Mouse (Mus musculus) heart, embryonic 14.5 days (tissue): ENCODE data around the gene Sipa1l1. TPM values are rescaled to one million over a fixed set of nuclear protein-coding genes. Genes with fewer than 3 reads are reported as not detected.

Source experiments
- ATAC-seq: fragments of 200-750 bp; cut with Nextera tagmentation; 2 replicates; pipeline ENCODE4 v1.8.0; 2017; ENCODE audit warnings: low read depth, moderate TSS enrichment; ENCODE audit not compliant: insufficient number of reproducible peaks, insufficient read depth, low FRiP score
- H3K27ac ChIP-seq, 2 experiments: fragments of 200-500 bp in 1 of 2; fragments of 300-500 bp in 1 of 2; sonication (generic) in 1 of 2; replicated peaks in 1 of 2; 2 replicates each; pipeline ENCODE4 v1.5.1; 2012 to 2014; ENCODE audit warnings: low read depth in 2 of 2, low read length in 2 of 2, control low read depth in 1 of 2, mild to moderate bottlenecking in 1 of 2, mixed read lengths in 1 of 2; ENCODE audit not compliant: control insufficient read depth in 1 of 2, insufficient read depth in 1 of 2
- H3K27me3 ChIP-seq: fragments of 300-500 bp; sonication (generic); 2 replicates; pipeline ENCODE4 v1.6.1; 2014; ENCODE audit warnings: mild to moderate bottlenecking, low read length, control low read depth; ENCODE audit not compliant: control insufficient read depth, insufficient read depth
- H3K36me3 ChIP-seq: fragments of 300-500 bp; sonication (generic); 2 replicates; pipeline ENCODE4 v1.6.1; 2014; ENCODE audit warnings: mild to moderate bottlenecking, control low read depth, low read length, mixed read lengths; ENCODE audit not compliant: control insufficient read depth, insufficient read depth
- H3K4me1 ChIP-seq, 2 experiments: fragments of 200-500 bp in 1 of 2; fragments of 300-500 bp in 1 of 2; sonication (generic) in 1 of 2; 2 replicates each; pipeline ENCODE4 v1.6.1; 2012 to 2014; ENCODE audit warnings: low read length in 2 of 2, control low read depth in 1 of 2, mixed read lengths in 1 of 2; ENCODE audit not compliant: control insufficient read depth in 2 of 2, insufficient read depth in 2 of 2
- H3K4me2 ChIP-seq: fragments of 300-500 bp; sonication (generic); 2 replicates; pipeline ENCODE4 v1.6.1; 2014; ENCODE audit warnings: mild to moderate bottlenecking, low read length
- H3K4me3 ChIP-seq, 2 experiments: fragments of 200-500 bp in 1 of 2; fragments of 300-500 bp in 1 of 2; sonication (generic) in 1 of 2; 2 replicates each; pipeline ENCODE4 v1.5.1; 2012 to 2014; ENCODE audit warnings: low read length in 2 of 2, mild to moderate bottlenecking in 2 of 2, control low read depth in 1 of 2, low read depth in 1 of 2, moderate library complexity in 1 of 2; ENCODE audit not compliant: control insufficient read depth in 1 of 2, insufficient read depth in 1 of 2
- H3K9ac ChIP-seq: fragments of 300-500 bp; sonication (generic); 2 replicates; pipeline ENCODE4 v1.6.1; 2014; ENCODE audit warnings: mild to moderate bottlenecking, low read length
- H3K9me3 ChIP-seq: fragments of 300-500 bp; sonication (generic); 2 replicates; pipeline ENCODE4 v1.6.1; 2016; ENCODE audit warnings: low read length, control low read depth; ENCODE audit not compliant: control insufficient read depth
- WGBS: fragments of 180-500 bp; shearing (Covaris S2); extraction: QIAGEN DNeasy Blood & Tissue Kit; methylation state at CpG from one replicate; pipeline ENCODE4 v1.1.7; 2014; 5-methylcytosine and 5-hydroxymethylcytosine counted together
- polyA plus RNA-seq: library from polyadenylated mRNA; unstranded; fragments of >200 nt; fragmentation: Nextera tagmentation; extraction: Ambion mirVana; gene quantifications from 2 replicates; pipeline ENCODE4 v1.2.1, GENCODE M21; 2014

Gene Sipa1l1
- polyA plus RNA-seq, 1 experiment from 2014 or later, result 25.6 TPM

- Histone ChIP-seq H3K4me1 (peaks cover 17 to 37% of the 10 kb centered on the region in 2 experiments), H3K27ac (peak overlapping the region; percentile 53 to 56), H3K9ac (no peak overlapping the region), H3K9me3 (no peaks in the 10 kb centered on the region), H3K27me3 (no peaks in the 10 kb centered on the region), H3K36me3 (no peaks in the 10 kb centered on the region), H3K4me3 (no peak overlapping the region), H3K4me2 (no peak overlapping the region)
- 19% methylated on average over 4 of the region's 4 CpGs for WGBS
- ATAC-seq, result peak; percentile 81
Measured at GRCm38 (mm10) chr12:82237946-82238345, 68.8 kb downstream of the Sipa1l1 start.

GRCm38 (mm10) chr12:82240674-82241073 lies 71.6 kb downstream of the Sipa1l1 start:
- 74% methylated on average over 6 of the region's 6 CpGs for WGBS
- Histone ChIP-seq H3K9ac (no peak overlapping the region), H3K4me3 (no peak overlapping the region), H3K27me3 (no peaks in the 10 kb centered on the region), H3K36me3 (no peaks in the 10 kb centered on the region), H3K9me3 (no peaks in the 10 kb centered on the region), H3K27ac (no peak overlapping the region), H3K4me2 (no peak overlapping the region), H3K4me1 (peaks cover 10 to 22% of the 10 kb centered on the region in 2 experiments)
- no peak for ATAC-seq

- ATAC-seq, result no peak
- Histone ChIP-seq H3K4me2 (no peak overlapping the region), H3K4me3 (no peak overlapping the region), H3K27me3 (no peaks in the 10 kb centered on the region), H3K36me3 (no peaks in the 10 kb centered on the region), H3K9ac (no peak overlapping the region), H3K9me3 (no peaks in the 10 kb centered on the region), H3K27ac (no peak overlapping the region), H3K4me1 (no peaks in the 10 kb centered on the region; a peak in 1 of 4 replicates)
- WGBS, result 80% methylated on average over 6 of the region's 6 CpGs
Measured at GRCm38 (mm10) chr12:82245219-82245618, 76.1 kb downstream of the Sipa1l1 start.

GRCm38 (mm10) chr12:82246422-82246821 lies 77.3 kb downstream of the Sipa1l1 start:
- Histone ChIP-seq H3K9me3 (no peaks in the 10 kb centered on the region), H3K4me2 (no peak overlapping the region), H3K27ac (no peak overlapping the region), H3K4me3 (no peak overlapping the region), H3K36me3 (no peaks in the 10 kb centered on the region), H3K9ac (no peak overlapping the region), H3K27me3 (no peaks in the 10 kb centered on the region), H3K4me1 (peaks cover 0 to 3% of the 10 kb centered on the region in 2 experiments; a peak in 3 of 4 replicates)
- ATAC-seq, result no peak
- WGBS, result 79% methylated on average over 3 of the region's 3 CpGs

GRCm38 (mm10) chr12:82247371-82248258 lies 78.5 kb downstream of the Sipa1l1 start:
- WGBS, result 79% methylated on average over 14 of the region's 14 CpGs
- Histone ChIP-seq H3K27ac (no peak overlapping the region), H3K36me3 (no peaks in the 10 kb centered on the region), H3K27me3 (no peaks in the 10 kb centered on the region), H3K4me1 (peaks cover 0 to 5% of the 10 kb centered on the region in 2 experiments; a peak in 3 of 4 replicates), H3K4me2 (no peak overlapping the region), H3K9me3 (no peaks in the 10 kb centered on the region), H3K9ac (no peak overlapping the region), H3K4me3 (no peak overlapping the region)
- no peak for ATAC-seq

GRCm38 (mm10) chr12:82248501-82248900 lies 79.4 kb downstream of the Sipa1l1 start:
- H3K36me3 ChIP-seq, result no peaks in the 10 kb centered on the region
- H3K4me3 ChIP-seq, result no peak overlapping the region
- peaks cover 0 to 5% of the 10 kb centered on the region in 2 experiments; a peak in 3 of 4 replicates for H3K4me1 ChIP-seq
- ATAC-seq, result no peak
- H3K9ac ChIP-seq, result no peak overlapping the region
- no peak overlapping the region for H3K27ac ChIP-seq
- H3K9me3 ChIP-seq, result no peaks in the 10 kb centered on the region
- H3K27me3 ChIP-seq, result no peaks in the 10 kb centered on the region
- WGBS, result 69% methylated on average over 3 of the region's 3 CpGs
- no peak overlapping the region for H3K4me2 ChIP-seq

GRCm38 (mm10) chr12:82251328-82251727 lies 82.2 kb downstream of the Sipa1l1 start:
- no peak overlapping the region for H3K4me3 ChIP-seq
- H3K27ac ChIP-seq, result 0 out of 4 replicates have a peak overlapping the region, but pooled peaks of 1 of the 2 experiments have one; percentile 28
- WGBS, result 53% methylated on average over 2 of the region's 2 CpGs
- no peaks in the 10 kb centered on the region for H3K27me3 ChIP-seq
- H3K4me1 ChIP-seq, result peaks cover 0 to 5% of the 10 kb centered on the region in 2 experiments; a peak in 2 of 4 replicates
- no peaks in the 10 kb centered on the region for H3K9me3 ChIP-seq
- no peak for ATAC-seq
- no peak overlapping the region for H3K9ac ChIP-seq
- no peak overlapping the region for H3K4me2 ChIP-seq
- H3K36me3 ChIP-seq, result no peaks in the 10 kb centered on the region
